Mouse (Mus musculus): ENCODE measurements around the gene Rbm20. TPM values are rescaled to one million over a fixed set of nuclear protein-coding genes. Genes with fewer than 3 reads are reported as not detected.
A peak's percentile ranks its signal among the peaks of the same experiment; 100 is the strongest.

Gene Rbm20
- polyA plus RNA-seq, 1 experiment from 2014 or later, result 52.0 TPM

- peak; percentile 87 for ATAC-seq (ENCODE audit: insufficient number of reproducible peaks, insufficient read depth, low FRiP score, low read depth)
- H3K27ac ChIP-seq (replicated peaks in 1 of 2; ENCODE audit: control insufficient read depth in 1 of 2, insufficient read depth in 1 of 2, low read depth in 2 of 2, low read length in 2 of 2), result peak overlapping the region; percentile 95 to 97
- H3K4me3 ChIP-seq (ENCODE audit: control insufficient read depth in 1 of 2, insufficient read depth in 1 of 2, low read depth in 1 of 2, low read length in 2 of 2), result peak overlapping the region; percentile 45 to 48
- no peaks in the 10 kb centered on the region for H3K9me3 ChIP-seq (ENCODE audit: control insufficient read depth, low read length)
- H3K27me3 ChIP-seq (ENCODE audit: control insufficient read depth, insufficient read depth, low read length), result no peaks in the 10 kb centered on the region
- H3K9ac ChIP-seq (ENCODE audit: low read length), result peak overlapping the region; percentile 76
- no peaks in the 10 kb centered on the region for H3K36me3 ChIP-seq (ENCODE audit: control insufficient read depth, insufficient read depth, low read length)
- peak overlapping the region; percentile 63 for H3K4me2 ChIP-seq (ENCODE audit: low read length)
- H3K4me1 ChIP-seq (ENCODE audit: control insufficient read depth in 2 of 2, insufficient read depth in 2 of 2, low read length in 2 of 2), result peaks cover 42 to 73% of the 10 kb centered on the region in 2 experiments
- 40% methylated on average over 37 of the region's 37 CpGs for whole genome bisulfite sequencing
These were observed 116.1 kb downstream of the Rbm20 start for GRCm38 (mm10) chr19:53792976-53793897.

GRCm38 (mm10) chr19:53793994-53794890, 117.1 kb downstream of the Rbm20 start:
- no peaks in the 10 kb centered on the region for H3K27me3 ChIP-seq (ENCODE audit: control insufficient read depth, insufficient read depth, low read length)
- peak overlapping the region; percentile 76 for H3K9ac ChIP-seq (ENCODE audit: low read length)
- ATAC-seq (ENCODE audit: insufficient number of reproducible peaks, insufficient read depth, low FRiP score, low read depth), result no peak
- H3K4me2 ChIP-seq (ENCODE audit: low read length), result peak overlapping the region; percentile 63
- no peaks in the 10 kb centered on the region for H3K9me3 ChIP-seq (ENCODE audit: control insufficient read depth, low read length)
- 52% methylated on average over 23 of the region's 23 CpGs for WGBS
- peaks cover 37 to 67% of the 10 kb centered on the region in 2 experiments for H3K4me1 ChIP-seq (ENCODE audit: control insufficient read depth in 2 of 2, insufficient read depth in 2 of 2, low read length in 2 of 2)
- peak overlapping the region; percentile 93 to 97 for H3K27ac ChIP-seq (replicated peaks in 1 of 2; ENCODE audit: control insufficient read depth in 1 of 2, insufficient read depth in 1 of 2, low read depth in 2 of 2, low read length in 2 of 2)
- peak overlapping the region; percentile 45 to 48 for H3K4me3 ChIP-seq (ENCODE audit: control insufficient read depth in 1 of 2, insufficient read depth in 1 of 2, low read depth in 1 of 2, low read length in 2 of 2)
- no peaks in the 10 kb centered on the region for H3K36me3 ChIP-seq (ENCODE audit: control insufficient read depth, insufficient read depth, low read length)

GRCm38 (mm10) chr19:53794996-53795395, 117.9 kb downstream of the Rbm20 start:
- peak overlapping the region; percentile 45 to 48; a peak in 3 of 4 replicates for H3K4me3 ChIP-seq (ENCODE audit: control insufficient read depth in 1 of 2, insufficient read depth in 1 of 2, low read depth in 1 of 2, low read length in 2 of 2)
- no peaks in the 10 kb centered on the region for H3K9me3 ChIP-seq (ENCODE audit: control insufficient read depth, low read length)
- H3K4me2 ChIP-seq (ENCODE audit: low read length), result peak overlapping the region; percentile 63
- ATAC-seq (ENCODE audit: insufficient number of reproducible peaks, insufficient read depth, low FRiP score, low read depth), result no peak
- H3K36me3 ChIP-seq (ENCODE audit: control insufficient read depth, insufficient read depth, low read length), result no peaks in the 10 kb centered on the region
- WGBS, result 55% methylated on average over 4 of the region's 4 CpGs
- H3K4me1 ChIP-seq (ENCODE audit: control insufficient read depth in 2 of 2, insufficient read depth in 2 of 2, low read length in 2 of 2), result peaks cover 35 to 67% of the 10 kb centered on the region in 2 experiments
- no peaks in the 10 kb centered on the region for H3K27me3 ChIP-seq (ENCODE audit: control insufficient read depth, insufficient read depth, low read length)
- peak overlapping the region; percentile 93 to 97; a peak in 3 of 4 replicates for H3K27ac ChIP-seq (replicated peaks in 1 of 2; ENCODE audit: control insufficient read depth in 1 of 2, insufficient read depth in 1 of 2, low read depth in 2 of 2, low read length in 2 of 2)
- H3K9ac ChIP-seq (ENCODE audit: low read length), result peak overlapping the region; percentile 76

GRCm38 (mm10) chr19:53796020-53796419, 118.9 kb downstream of the Rbm20 start:
- H3K9ac ChIP-seq (ENCODE audit: low read length), result peak overlapping the region; percentile 76
- H3K9me3 ChIP-seq (ENCODE audit: control insufficient read depth, low read length), result no peaks in the 10 kb centered on the region
- 0 out of 4 replicates have a peak overlapping the region, but pooled peaks of 1 of the 2 experiments have one; percentile 2 for H3K4me3 ChIP-seq (ENCODE audit: control insufficient read depth in 1 of 2, insufficient read depth in 1 of 2, low read depth in 1 of 2, low read length in 2 of 2)
- H3K27ac ChIP-seq (replicated peaks in 1 of 2; ENCODE audit: control insufficient read depth in 1 of 2, insufficient read depth in 1 of 2, low read depth in 2 of 2, low read length in 2 of 2), result peak overlapping the region; percentile 14 to 97; a peak in 2 of 4 replicates
- ATAC-seq (ENCODE audit: insufficient number of reproducible peaks, insufficient read depth, low FRiP score, low read depth), result no peak
- H3K4me1 ChIP-seq (ENCODE audit: control insufficient read depth in 2 of 2, insufficient read depth in 2 of 2, low read length in 2 of 2), result peaks cover 42 to 68% of the 10 kb centered on the region in 2 experiments
- WGBS, result 67% methylated on average over 5 of the region's 5 CpGs
- H3K4me2 ChIP-seq (ENCODE audit: low read length), result peak overlapping the region; percentile 63
- H3K27me3 ChIP-seq (ENCODE audit: control insufficient read depth, insufficient read depth, low read length), result no peaks in the 10 kb centered on the region
- no peaks in the 10 kb centered on the region for H3K36me3 ChIP-seq (ENCODE audit: control insufficient read depth, insufficient read depth, low read length)

- Histone ChIP-seq H3K27me3 (ENCODE audit: control insufficient read depth, insufficient read depth, low read length) (no peaks in the 10 kb centered on the region), H3K36me3 (ENCODE audit: control insufficient read depth, insufficient read depth, low read length) (no peaks in the 10 kb centered on the region), H3K9me3 (ENCODE audit: control insufficient read depth, low read length) (no peaks in the 10 kb centered on the region), H3K27ac (replicated peaks in 1 of 2; ENCODE audit: control insufficient read depth in 1 of 2, insufficient read depth in 1 of 2, low read depth in 2 of 2, low read length in 2 of 2) (peak overlapping the region in 1 of 2 experiments; percentile 57; a peak in 2 of 4 replicates), H3K4me2 (ENCODE audit: low read length) (peak overlapping the region; percentile 12; the same call in 1 of the 2 replicates), H3K4me1 (ENCODE audit: control insufficient read depth in 2 of 2, insufficient read depth in 2 of 2, low read length in 2 of 2) (peaks cover 36 to 68% of the 10 kb centered on the region in 2 experiments), H3K4me3 (ENCODE audit: control insufficient read depth in 1 of 2, insufficient read depth in 1 of 2, low read depth in 1 of 2, low read length in 2 of 2) (no peak overlapping the region), H3K9ac (ENCODE audit: low read length) (no peak overlapping the region)
- no peak for ATAC-seq (ENCODE audit: insufficient number of reproducible peaks, insufficient read depth, low FRiP score, low read depth)
- WGBS, result 65% methylated on average over 10 of the region's 10 CpGs
These were observed 120.7 kb downstream of the Rbm20 start for GRCm38 (mm10) chr19:53797770-53798169.

- peaks cover 48 to 88% of the 10 kb centered on the region in 2 experiments for H3K4me1 ChIP-seq (ENCODE audit: control insufficient read depth in 2 of 2, insufficient read depth in 2 of 2, low read length in 2 of 2)
- peak; percentile 16; the same call in 1 of the 2 replicates for ATAC-seq (ENCODE audit: insufficient number of reproducible peaks, insufficient read depth, low FRiP score, low read depth)
- H3K27ac ChIP-seq (replicated peaks in 1 of 2; ENCODE audit: control insufficient read depth in 1 of 2, insufficient read depth in 1 of 2, low read depth in 2 of 2, low read length in 2 of 2), result peak overlapping the region; percentile 90 to 96
- WGBS, result 6% methylated on average over 11 of the region's 11 CpGs
- H3K36me3 ChIP-seq (ENCODE audit: control insufficient read depth, insufficient read depth, low read length), result no peaks in the 10 kb centered on the region
- no peaks in the 10 kb centered on the region for H3K9me3 ChIP-seq (ENCODE audit: control insufficient read depth, low read length)
- H3K9ac ChIP-seq (ENCODE audit: low read length), result peak overlapping the region; percentile 4; the same call in 1 of the 2 replicates
- H3K27me3 ChIP-seq (ENCODE audit: control insufficient read depth, insufficient read depth, low read length), result no peaks in the 10 kb centered on the region
- H3K4me3 ChIP-seq (ENCODE audit: control insufficient read depth in 1 of 2, insufficient read depth in 1 of 2, low read depth in 1 of 2, low read length in 2 of 2), result no peak overlapping the region
- peak overlapping the region; percentile 8 for H3K4me2 ChIP-seq (ENCODE audit: low read length)
These were observed 122.8 kb downstream of the Rbm20 start for GRCm38 (mm10) chr19:53799885-53800284.

Measured in heart, embryonic 14.5 days (tissue).